Mouse (Mus musculus): ENCODE results near the gene Dmrtc1c1. TPM values are rescaled to one million over a fixed set of nuclear protein-coding genes. Genes with fewer than 3 reads are reported as not detected.
"Not testable (repeated sequence)": the region's sequence is repeated elsewhere in the genome, so short reads cannot be mapped to it uniquely, and the experiment has no call there.

Dmrtc1c1 gene
- not detected for polyA plus RNA-seq (2017; shearing (Covaris generic))

DNA sequence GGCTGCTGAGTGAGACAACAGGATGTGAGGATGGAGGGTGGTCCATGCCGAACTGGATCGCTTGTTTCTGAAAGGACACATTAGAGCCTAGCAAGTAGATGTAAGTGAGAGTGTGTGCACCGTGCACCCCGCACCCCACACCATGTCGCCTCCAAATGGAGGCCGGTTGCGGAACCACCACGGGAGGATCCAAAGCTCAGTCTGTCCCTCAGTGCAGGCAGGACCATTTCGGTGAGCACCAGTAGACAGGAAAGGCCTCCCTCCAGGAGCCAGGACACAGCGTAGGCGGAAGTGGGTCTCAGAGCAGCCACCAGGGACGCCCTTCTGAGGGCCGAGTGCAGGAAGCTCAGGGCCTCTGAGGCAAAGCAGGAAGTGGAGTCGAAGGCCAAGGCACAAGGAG lies at the start of gene Dmrtc1c1:
Gene Dmrtc1c1 (plus strand): TSS at position 301 of the 400 bp plus-strand sequence.
- not testable (repeated sequence) for ATAC-seq

GRCm38 (mm10) chrX:102765878-102766277 lies 36.9 kb upstream of the Dmrtc1c1 start:
- no peak for ATAC-seq

- no peak for ATAC-seq
Observed at GRCm38 (mm10) chrX:102812311-102812710, 9.5 kb downstream of the Dmrtc1c1 start.

GRCm38 (mm10) chrX:102854516-102854915 lies 51.8 kb downstream of the Dmrtc1c1 start, which contains the start of gene Dmrtc1c2:
Dmrtc1c2 (minus strand) TSS chrX:102854616.
- not testable (repeated sequence) for ATAC-seq

Other genes starting within 250 kb of the Dmrtc1c1 start
- gene Phka1, start 158.7 kb upstream of the Dmrtc1c1 start, polyA plus RNA-seq (2017; shearing (Covaris generic)): under 1 TPM in 1 of 3 experiments, not detected in 2; 0.09 TPM
- not detected for gene Gm3880, start 116.0 kb upstream of the Dmrtc1c1 start, polyA plus RNA-seq (2017; shearing (Covaris generic))
- not detected for gene Gm9112, start 95.3 kb upstream of the Dmrtc1c1 start, polyA plus RNA-seq (2017; shearing (Covaris generic))
- gene Dmrtc1b, start 95.1 kb upstream of the Dmrtc1c1 start, polyA plus RNA-seq (2017; shearing (Covaris generic)): not detected
- gene Dmrtc1c2, start 51.7 kb downstream of the Dmrtc1c1 start, polyA plus RNA-seq (2017; shearing (Covaris generic)): not detected
- not detected for gene 1700031F05Rik, start 65.0 kb downstream of the Dmrtc1c1 start, polyA plus RNA-seq (2017; shearing (Covaris generic))
- gene Dmrtc1a, start 105.7 kb downstream of the Dmrtc1c1 start, polyA plus RNA-seq (2017; shearing (Covaris generic)): not detected
- gene 1700011M02Rik, start 105.9 kb downstream of the Dmrtc1c1 start, polyA plus RNA-seq (2017; shearing (Covaris generic)): not detected
- not detected for gene 1700018G05Rik, start 125.4 kb downstream of the Dmrtc1c1 start, polyA plus RNA-seq (2017; shearing (Covaris generic))

All from inflammation-experienced regulatory T-cells, adult 6 months (primary cell).